Mouse (Mus musculus): ENCODE measurements around the gene Ufc1. TPM values are rescaled to one million over a fixed set of nuclear protein-coding genes. Genes with fewer than 3 reads are reported as not detected.
"Not testable (repeated sequence)": the region's sequence is repeated elsewhere in the genome, so short reads cannot be mapped to it uniquely, and the experiment has no call there.

Ufc1 gene
- total RNA-seq, 2 experiments from 2014 or later = 102 to 114 TPM

DNA sequence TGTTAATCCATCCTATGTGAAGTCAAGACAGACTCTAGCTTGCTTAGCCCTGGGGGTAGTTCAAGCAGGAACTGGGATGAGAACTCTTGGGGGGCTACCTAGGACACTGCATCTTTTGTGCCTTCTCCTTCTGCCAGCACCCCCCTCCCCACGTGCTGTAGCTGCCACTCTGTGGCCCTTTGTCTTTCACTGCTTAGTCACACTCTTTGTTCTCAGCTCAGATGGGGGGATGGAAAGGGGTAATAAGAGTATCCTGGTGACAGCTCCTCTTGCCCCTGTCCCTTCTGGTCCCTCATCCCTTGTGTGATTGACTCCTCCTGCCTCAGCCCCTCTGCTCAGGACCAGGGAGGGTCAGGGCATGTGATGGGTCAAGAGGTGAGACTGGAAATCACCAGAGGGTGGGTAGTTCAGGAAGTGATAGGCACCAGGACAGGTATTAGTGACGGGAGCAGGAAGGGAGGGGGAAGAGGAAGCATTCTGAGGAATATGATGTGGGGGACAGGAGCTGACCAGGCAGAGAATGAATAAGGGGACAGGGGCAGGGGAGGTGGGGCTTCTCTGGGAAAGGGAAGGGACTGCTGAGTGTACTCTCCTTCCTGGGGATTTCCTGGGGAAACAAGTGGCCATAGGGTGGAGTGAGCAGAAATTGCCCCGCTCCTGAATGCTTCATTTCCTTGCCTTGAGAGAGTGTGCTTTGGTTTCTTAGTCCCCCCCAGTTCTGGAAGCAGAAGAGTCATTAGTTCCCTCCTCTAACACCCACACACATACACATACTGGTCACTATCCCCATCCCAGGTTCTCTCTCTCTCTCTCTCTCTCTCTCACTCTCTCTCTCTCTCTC lies 46.2 kb downstream of the Ufc1 start:
- DNase-seq (ENCODE audit: low spot score in 2 of 2) = no peak

DNA sequence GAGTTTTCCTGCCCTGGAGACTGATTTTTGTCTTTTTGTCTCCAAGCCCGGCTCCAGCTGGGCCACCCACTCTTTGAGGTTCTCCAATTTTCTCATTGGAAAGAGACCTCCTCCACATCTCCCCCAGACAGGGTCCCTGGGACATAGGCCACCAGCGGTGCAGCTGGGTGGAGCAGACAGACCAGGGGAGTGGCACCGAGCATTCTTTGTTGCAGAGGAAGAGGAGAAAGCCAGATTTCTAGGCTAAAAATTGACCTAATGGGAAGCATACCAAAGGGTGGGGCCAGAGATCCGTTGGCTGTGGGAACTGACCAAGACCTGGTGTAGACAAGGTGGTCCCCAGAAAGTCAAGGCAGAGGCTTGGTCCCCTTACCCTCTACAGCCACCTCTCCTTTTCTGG lies 46.9 kb downstream of the Ufc1 start:
- DNase-seq (ENCODE audit: low spot score in 2 of 2) = no peak

DNA sequence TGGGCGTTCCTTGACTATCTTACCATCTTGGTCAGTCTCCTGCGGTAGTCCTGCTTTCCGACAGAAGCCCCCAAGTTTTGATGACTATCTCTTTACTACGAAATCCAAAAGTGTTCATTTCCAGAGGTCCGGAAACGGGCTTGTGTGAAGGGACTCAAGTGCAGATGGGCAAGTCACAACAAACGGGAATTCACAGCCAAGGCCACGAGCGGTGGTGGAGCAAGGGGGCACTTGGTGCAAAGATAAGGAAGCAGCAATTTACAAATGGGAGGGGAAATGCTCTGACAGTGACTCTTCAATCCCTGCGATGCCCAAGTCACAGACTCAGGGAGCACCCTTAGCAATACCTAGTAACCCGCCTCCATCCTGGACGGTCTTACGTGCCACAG lies 47.4 kb downstream of the Ufc1 start:
- DNase-seq (ENCODE audit: low spot score in 2 of 2) = no peak

DNA sequence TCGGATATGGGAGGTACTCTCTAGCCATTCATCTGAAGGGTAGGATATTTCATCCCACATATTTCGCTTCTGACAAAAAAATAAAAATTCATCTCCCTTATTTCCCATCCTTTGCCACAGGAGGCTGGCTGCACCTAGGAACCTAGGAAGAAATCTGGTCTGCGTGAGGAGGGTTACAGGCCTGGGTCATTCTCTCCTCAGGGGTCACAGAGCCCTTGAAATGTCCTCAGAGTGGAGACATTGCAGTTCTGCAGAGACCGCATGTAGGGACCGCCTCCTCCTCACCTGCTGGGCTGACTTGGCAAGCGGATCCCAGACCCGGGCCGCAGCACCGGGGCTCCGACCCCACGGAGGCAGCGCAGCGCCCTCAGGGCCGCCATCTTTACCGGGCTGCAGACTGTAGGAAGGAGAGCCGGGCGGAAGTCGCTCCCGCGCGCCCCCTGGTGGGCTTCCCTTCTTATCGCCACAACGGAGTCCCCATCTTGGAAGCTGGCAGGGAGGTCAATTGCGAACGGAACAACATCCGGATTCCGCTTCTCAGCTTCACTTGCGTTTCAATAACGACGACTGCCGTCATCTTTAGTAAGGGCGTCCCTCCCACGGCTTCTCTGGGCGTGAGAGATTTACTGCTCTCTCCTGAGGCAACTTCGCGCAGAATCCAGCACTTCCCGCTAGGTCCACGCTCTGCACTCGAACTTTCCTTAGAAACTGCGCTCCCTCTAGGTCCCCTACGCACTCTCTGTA lies 47.9 kb downstream of the Ufc1 start:
- peak; percentile 96 to 99 for DNase-seq (ENCODE audit: low spot score in 2 of 2)

DNA sequence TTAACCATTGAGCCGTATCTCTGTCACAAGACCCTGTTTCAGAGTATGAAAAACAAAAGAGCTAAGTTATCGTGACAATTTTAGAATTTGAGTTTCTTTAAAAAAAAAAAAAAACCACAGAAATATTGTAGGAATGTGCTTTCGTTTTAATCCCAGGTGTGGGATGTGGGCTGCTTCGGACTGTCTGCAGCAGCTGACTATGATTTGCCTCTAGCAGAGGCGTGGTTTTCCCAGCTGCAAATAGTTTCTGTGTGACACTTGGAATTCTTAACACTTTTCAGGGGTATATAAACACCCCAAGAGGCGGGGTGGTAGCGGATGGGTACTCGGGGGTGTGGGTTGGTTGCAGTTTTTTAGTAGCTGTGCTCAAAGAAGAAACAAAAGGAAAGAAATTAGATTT lies 49.5 kb downstream of the Ufc1 start:
- no peak for DNase-seq (ENCODE audit: low spot score in 2 of 2)

DNA sequence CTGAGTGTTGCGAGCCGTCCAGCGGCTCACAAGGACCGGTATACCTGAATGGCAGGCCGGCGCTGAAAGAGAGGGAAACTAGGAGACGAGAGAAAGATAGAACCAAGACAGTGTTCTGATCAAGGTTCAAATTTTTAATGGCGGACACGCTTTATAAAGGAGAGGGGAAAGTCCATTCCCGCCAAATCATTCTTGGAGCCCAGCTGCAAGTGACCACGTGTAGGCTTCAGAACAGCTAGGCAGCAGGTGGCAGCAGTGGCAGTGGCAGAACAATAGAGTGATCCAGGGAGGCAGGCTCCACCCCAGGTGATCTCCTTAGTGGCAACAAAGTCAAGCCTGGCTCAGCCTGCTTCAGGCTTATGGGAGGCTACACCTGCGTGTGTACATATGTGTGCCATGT lies 52.9 kb downstream of the Ufc1 start:
- DNase-seq (ENCODE audit: low spot score in 2 of 2) = not testable (repeated sequence)

DNA sequence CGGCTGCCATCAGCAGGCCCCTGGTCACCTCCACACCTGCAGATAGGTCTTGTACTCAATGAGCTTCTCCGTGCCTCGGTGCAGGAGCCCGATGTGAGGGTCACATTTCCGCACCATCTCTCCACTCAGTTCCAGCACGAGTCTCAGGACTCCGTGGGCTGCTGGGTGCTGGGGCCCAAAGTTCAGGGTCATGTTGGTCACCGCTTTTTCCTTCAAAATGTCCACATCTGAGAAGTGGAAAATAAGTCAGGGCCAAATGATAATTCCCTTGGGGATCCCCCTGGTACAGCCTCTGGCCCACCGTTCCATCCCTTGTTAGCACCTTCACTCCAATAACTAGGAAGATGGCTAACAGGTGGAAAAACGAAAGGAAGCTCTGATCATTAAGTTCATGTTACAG lies 53.9 kb downstream of the Ufc1 start:
- DNase-seq (ENCODE audit: low spot score in 2 of 2) = no peak

DNA sequence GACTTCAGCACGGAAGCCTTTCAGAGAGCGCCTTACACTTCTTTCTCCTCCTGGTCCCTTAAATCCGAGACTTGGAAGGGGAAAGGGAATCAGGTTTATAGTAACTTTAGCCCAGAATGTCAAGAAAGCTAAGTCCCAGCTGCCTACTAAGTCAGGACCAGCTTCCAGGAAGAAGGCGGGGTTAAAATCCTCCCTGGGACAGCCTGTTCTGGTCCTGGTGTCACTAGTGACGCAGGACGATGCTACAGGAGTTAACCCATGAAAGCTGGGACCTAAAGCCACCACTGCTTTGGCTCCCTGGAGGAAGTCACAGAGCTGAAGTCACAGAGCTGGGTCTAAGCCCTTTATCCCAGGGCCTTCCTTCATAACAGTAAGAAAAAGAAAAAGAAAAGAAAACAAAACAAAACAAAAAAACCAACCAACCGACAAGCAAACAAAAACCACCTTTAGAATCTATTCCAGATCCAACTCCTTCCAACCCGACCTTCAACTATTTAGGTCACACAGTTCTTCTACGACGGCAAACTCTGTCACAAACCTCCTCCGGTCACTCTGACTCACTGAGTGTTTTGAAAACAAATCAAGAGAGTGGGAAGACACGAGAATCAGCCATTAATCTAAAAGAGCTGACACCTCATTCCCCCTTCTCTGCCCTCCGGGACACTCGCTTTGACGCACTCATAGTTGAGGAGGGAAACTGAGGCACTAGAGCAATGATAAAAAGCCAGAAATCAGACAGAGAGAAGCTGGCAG lies 54.7 kb downstream of the Ufc1 start:
- no peak for DNase-seq (ENCODE audit: low spot score in 2 of 2)

Other genes with a start within 250 kb of the Ufc1 start
- 10 to 100 TPM; 10.5 to 12.7 TPM for gene Fcgr3, start 230.1 kb downstream of the Ufc1 start, total RNA-seq (2021)
- 1 to 10 TPM; 3.1 to 3.3 TPM for gene Cfap126, start 181.1 kb downstream of the Ufc1 start, total RNA-seq (2021)
- 100 to 1,000 TPM; 223 to 233 TPM for gene Sdhc, start 144.4 kb downstream of the Ufc1 start, total RNA-seq (2021)
- not detected for gene Mpz, start 144.3 kb downstream of the Ufc1 start, total RNA-seq (2021)
- 10 to 100 TPM; 16.9 to 18.0 TPM for gene Pcp4l1, start 98.8 kb downstream of the Ufc1 start, total RNA-seq (2021)
- not detected for gene Nr1i3, start 81.1 kb downstream of the Ufc1 start, total RNA-seq (2021)
- 10 to 100 TPM; 65.5 to 66.3 TPM for gene Tomm40l, start 72.5 kb downstream of the Ufc1 start, total RNA-seq (2021)
- 1 to 10 TPM; 2.1 to 4.6 TPM for gene Apoa2, start 70.0 kb downstream of the Ufc1 start, total RNA-seq (2021)
- 10 to 100 TPM; 15.2 to 16.7 TPM for gene Fcer1g, start 60.7 kb downstream of the Ufc1 start, total RNA-seq (2021)
- gene Adamts4, start 44.6 kb downstream of the Ufc1 start, total RNA-seq (2021) = 1 to 10 TPM; 5.6 to 7.1 TPM
- 100 to 1,000 TPM; 235 to 249 TPM for gene Ndufs2, start 43.6 kb downstream of the Ufc1 start, total RNA-seq (2021)
- 10 to 100 TPM; 65.4 to 67.1 TPM for gene B4galt3, start 24.7 kb downstream of the Ufc1 start, total RNA-seq (2021)
- gene Ppox, start 13.8 kb downstream of the Ufc1 start, total RNA-seq (2021) = 10 to 100 TPM; 28.8 to 30.0 TPM
- 10 to 100 TPM; 49.0 to 57.3 TPM for gene Usp21, start 7.0 kb downstream of the Ufc1 start, total RNA-seq (2021)
- gene Dedd, start 34.1 kb upstream of the Ufc1 start, total RNA-seq (2021) = 10 to 100 TPM; 30.9 to 33.7 TPM
- gene Nit1, start 50.6 kb upstream of the Ufc1 start, total RNA-seq (2021) = 10 to 100 TPM; 37.7 to 42.8 TPM
- gene Pfdn2, start 50.6 kb upstream of the Ufc1 start, total RNA-seq (2021) = 100 to 1,000 TPM; 135 to 165 TPM
- gene Klhdc9, start 65.8 kb upstream of the Ufc1 start, total RNA-seq (2021) = 1 to 10 TPM; 6.3 to 8.6 TPM
- gene Nectin4, start 75.1 kb upstream of the Ufc1 start, total RNA-seq (2021) = 1 to 10 TPM; 1.8 to 1.9 TPM
- 1 to 10 TPM; 1.9 to 2.1 TPM for gene Arhgap30, start 93.9 kb upstream of the Ufc1 start, total RNA-seq (2021)
- gene Usf1, start 116.3 kb upstream of the Ufc1 start, total RNA-seq (2021) = 100 to 1,000 TPM; 114 to 121 TPM
- 1 to 10 TPM; 2.1 to 3.5 TPM for gene Tstd1, start 123.8 kb upstream of the Ufc1 start, total RNA-seq (2021)
- 1 to 10 TPM; 5.5 to 7.8 TPM for gene F11r, start 142.5 kb upstream of the Ufc1 start, total RNA-seq (2021)
- 1 to 10 TPM; 8.5 to 9.0 TPM for gene Alyref2, start 208.5 kb upstream of the Ufc1 start, total RNA-seq (2021)
- gene Itln1, start 240.3 kb upstream of the Ufc1 start, total RNA-seq (2021) = not detected

Data from layer of hippocampus, postnatal 10 days (tissue).